Mouse (Mus musculus) neural tube, embryonic 15.5 days (tissue): Measurements from ENCODE around the gene Kiss1. TPM values are rescaled to one million over a fixed set of nuclear protein-coding genes. Genes with fewer than 3 reads are reported as not detected.

Source experiments
- ATAC-seq: fragments of 200-750 bp; cut with Nextera tagmentation; 2 replicates; pipeline ENCODE4 v1.8.0; 2017; ENCODE audit warnings: mild to moderate bottlenecking, moderate TSS enrichment, moderate library complexity; ENCODE audit not compliant: low FRiP score
- H3K27ac ChIP-seq: fragments of 300-500 bp; sonication (generic); replicated peaks from 2 replicates; pipeline ENCODE4 v1.5.1; 2015; ENCODE audit warnings: mild to moderate bottlenecking, inconsistent platforms
- H3K27me3 ChIP-seq: fragments of 300-500 bp; sonication (generic); replicated peaks from 2 replicates; pipeline ENCODE4 v1.6.1; 2015; ENCODE audit warnings: inconsistent platforms
- H3K36me3 ChIP-seq: fragments of 300-500 bp; sonication (generic); 2 replicates; pipeline ENCODE4 v1.6.1; 2015; ENCODE audit warnings: inconsistent platforms
- H3K4me1 ChIP-seq: fragments of 300-500 bp; sonication (generic); 2 replicates; pipeline ENCODE4 v1.6.1; 2015; ENCODE audit warnings: inconsistent platforms
- H3K4me2 ChIP-seq: fragments of 300-500 bp; sonication (generic); 2 replicates; pipeline ENCODE4 v1.6.1; 2015; ENCODE audit warnings: inconsistent platforms, mild to moderate bottlenecking, moderate library complexity
- H3K4me3 ChIP-seq: fragments of 300-500 bp; sonication (generic); replicated peaks from 2 replicates; pipeline ENCODE4 v1.5.1; 2015; ENCODE audit warnings: mild to moderate bottlenecking, inconsistent platforms
- H3K9ac ChIP-seq: fragments of 300-500 bp; sonication (generic); replicated peaks from 2 replicates; pipeline ENCODE4 v1.6.1; 2015; ENCODE audit warnings: mild to moderate bottlenecking, inconsistent platforms
- H3K9me3 ChIP-seq: fragments of 300-500 bp; sonication (generic); replicated peaks from 2 replicates; pipeline ENCODE4 v1.6.1; 2016; ENCODE audit warnings: inconsistent platforms
- WGBS: fragments of 180-500 bp; shearing (Covaris S2); methylation state at CpG from one replicate; pipeline ENCODE4 v1.1.7; 2015; ENCODE audit warnings: mixed read lengths; 5-methylcytosine and 5-hydroxymethylcytosine counted together
- polyA plus RNA-seq: library from polyadenylated mRNA; unstranded; fragments of >200 nt; fragmentation: Nextera tagmentation; extraction: Ambion mirVana; gene quantifications from 2 replicates; pipeline ENCODE4 v1.2.1, GENCODE M21; 2015

Gene Kiss1
- polyA plus RNA-seq, 1 experiment from 2014 or later = not detected

DNA sequence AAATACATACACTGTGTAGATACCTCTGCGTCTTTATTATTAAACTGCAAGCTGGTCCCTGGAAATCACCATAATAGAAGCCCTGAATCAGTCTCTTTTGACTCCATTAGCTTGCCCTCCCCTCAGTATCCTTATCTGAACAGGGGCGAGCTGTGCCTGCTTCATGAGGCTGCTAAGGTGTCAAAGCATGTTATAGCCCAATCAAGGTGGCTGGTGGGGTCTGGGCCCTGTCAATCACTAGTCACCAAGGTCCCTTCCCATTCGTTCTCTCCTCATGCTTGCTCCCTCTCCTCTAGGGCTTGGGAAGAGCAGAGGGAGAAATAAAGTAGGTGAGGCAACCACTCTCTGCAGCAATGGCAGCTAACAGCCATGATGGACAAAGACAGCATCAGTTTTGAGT lies 25.6 kb downstream of the Kiss1 start:
- H3K36me3 ChIP-seq = no peaks in the 10 kb centered on the region
- no peak overlapping the region for H3K4me3 ChIP-seq
- no peak overlapping the region for H3K9ac ChIP-seq
- no peaks in the 10 kb centered on the region for H3K9me3 ChIP-seq
- no peak overlapping the region for H3K27ac ChIP-seq
- WGBS = 67% methylated on average over 3 of the region's 3 CpGs
- no peak for ATAC-seq
- no peak overlapping the region for H3K4me2 ChIP-seq
- 0 out of 2 replicates have a peak, but pooled peaks cover 5% of the 10 kb centered on the region for H3K4me1 ChIP-seq
- H3K27me3 ChIP-seq = no peaks in the 10 kb centered on the region

DNA sequence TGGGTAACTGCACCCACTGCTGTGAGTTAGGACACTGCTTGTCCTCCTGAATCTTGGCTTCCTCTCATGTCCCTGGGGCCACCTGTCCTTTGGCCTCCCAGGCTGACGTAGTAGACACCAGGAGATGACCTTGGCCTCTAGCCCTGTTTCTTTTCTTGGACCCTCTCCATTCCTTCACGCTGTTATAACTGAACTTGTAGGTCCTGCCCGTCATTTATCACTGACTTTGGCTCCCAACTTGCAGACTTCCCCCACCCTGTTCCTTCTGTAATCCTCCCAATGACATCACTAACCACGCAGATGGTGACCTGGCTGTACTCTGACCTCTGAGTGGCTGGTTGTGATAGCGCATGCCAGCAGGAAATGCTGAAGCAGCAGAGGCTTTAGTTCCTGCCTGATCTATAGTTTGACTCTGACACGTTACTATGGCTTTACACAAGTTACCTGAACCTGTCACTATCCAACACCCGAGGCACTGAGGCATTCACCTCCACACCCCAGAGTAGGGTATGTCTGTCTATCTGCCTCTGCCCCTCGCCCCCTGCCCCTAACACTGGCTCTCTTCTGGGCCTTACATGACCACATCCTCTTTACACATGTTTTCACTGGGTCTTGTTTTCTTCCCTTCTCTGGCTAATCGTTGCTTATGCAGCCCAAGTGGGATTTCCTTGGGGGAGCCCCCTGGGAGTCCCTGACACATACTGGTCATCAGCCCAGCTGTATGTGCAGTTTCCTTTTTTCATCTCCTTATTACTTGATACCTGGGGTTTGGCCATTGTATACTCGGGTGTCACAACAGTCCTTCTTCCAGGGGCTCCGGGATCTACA lies 26.2 kb downstream of the Kiss1 start:
- no peak overlapping the region for H3K4me2 ChIP-seq
- WGBS = 82% methylated on average over 11 of the region's 11 CpGs
- ATAC-seq = no peak
- no peak overlapping the region for H3K4me3 ChIP-seq
- H3K27me3 ChIP-seq = no peaks in the 10 kb centered on the region
- H3K36me3 ChIP-seq = no peaks in the 10 kb centered on the region
- no peak overlapping the region for H3K27ac ChIP-seq
- no peak overlapping the region for H3K9ac ChIP-seq
- no peaks in the 10 kb centered on the region for H3K9me3 ChIP-seq
- H3K4me1 ChIP-seq = 0 out of 2 replicates have a peak, but pooled peaks cover 5% of the 10 kb centered on the region

DNA sequence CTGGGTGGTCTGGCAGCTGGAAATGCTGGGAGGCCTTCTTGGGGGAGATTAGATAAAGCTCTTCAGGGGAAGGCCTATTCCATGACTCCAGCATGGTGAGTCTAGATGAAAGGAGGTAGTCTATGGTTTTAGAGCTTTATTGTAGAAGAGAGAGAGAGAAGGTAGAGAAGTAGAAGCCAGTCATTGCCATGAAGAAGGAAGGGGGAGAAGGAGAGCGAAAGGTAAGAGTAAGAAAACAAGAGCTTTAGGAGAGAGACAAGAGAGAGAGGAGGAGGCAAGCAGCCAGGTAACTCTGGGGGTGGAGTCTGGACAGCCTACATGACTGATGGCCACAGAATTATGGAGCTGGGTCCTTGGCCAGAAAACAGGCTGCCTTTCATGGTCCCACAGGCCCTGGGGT lies 28.5 kb downstream of the Kiss1 start, which contains the start of gene Ren1:
Gene Ren1, plus strand, starts transcription at position 301 of the 400 bp plus-strand sequence.
- Histone ChIP-seq H3K4me1 (peaks cover 9% of the 10 kb centered on the region; the same call in 1 of the 2 replicates), H3K4me2 (no peak within 1 kb of the TSS), H3K27ac (no peak within 1 kb of the TSS), H3K9me3 (no peaks in the 10 kb centered on the region), H3K9ac (no peak within 1 kb of the TSS), H3K27me3 (0 out of 2 replicates have a peak, but pooled peaks cover 5% of the 10 kb centered on the region), H3K36me3 (no peaks in the 10 kb centered on the region), H3K4me3 (no peak within 1 kb of the TSS)
- WGBS = 100% methylated on average over 1 of the region's 1 CpGs
- no peak for ATAC-seq

DNA sequence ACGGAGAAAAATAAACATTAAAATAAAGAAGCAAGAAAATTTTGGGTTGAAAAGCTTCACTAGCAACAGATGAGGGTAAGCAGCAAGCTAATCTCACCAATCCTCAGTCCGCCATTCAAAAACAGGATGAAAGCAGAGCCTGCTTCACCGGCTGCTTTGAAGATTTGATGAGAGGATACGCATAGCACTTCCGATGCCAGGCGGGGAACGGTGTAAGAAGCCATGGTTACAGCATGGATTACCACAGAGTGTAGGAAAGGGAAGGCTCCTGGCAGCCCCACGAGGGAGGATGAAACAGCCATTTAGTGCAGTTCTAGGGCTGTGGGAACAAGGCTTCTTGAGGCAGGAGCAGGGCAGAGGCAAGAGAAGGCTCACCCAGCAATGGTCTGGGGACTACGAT lies 30.1 kb downstream of the Kiss1 start:
- H3K36me3 ChIP-seq = no peaks in the 10 kb centered on the region

DNA sequence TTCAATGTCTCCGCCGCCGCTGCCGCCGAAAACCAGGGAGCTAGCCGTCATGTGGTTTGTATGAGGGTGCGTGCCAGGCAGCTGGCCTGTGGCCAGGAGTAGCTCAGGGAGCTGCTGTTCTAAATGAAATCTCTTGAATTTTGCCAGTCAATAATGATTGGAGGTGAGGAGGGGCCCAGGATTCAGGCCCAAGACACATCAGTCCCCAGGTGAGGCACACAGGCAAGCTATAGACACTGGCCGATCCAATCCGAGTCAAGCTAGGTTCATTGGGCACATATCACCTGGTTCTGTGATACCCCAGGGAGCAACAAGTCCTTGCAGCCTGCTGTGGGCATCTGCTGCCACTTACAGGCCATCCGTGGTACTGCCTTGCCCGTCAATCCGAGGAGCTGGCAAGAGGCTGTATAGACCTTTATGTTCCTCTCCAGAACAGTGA lies 31.7 kb downstream of the Kiss1 start:
- Histone ChIP-seq H3K27me3 (peaks cover 11% of the 10 kb centered on the region; the same call in 1 of the 2 replicates), H3K9me3 (no peaks in the 10 kb centered on the region), H3K9ac (no peak overlapping the region), H3K4me1 (peaks cover 9% of the 10 kb centered on the region; the same call in 1 of the 2 replicates), H3K4me2 (0 out of 2 replicates have a peak overlapping the region, but pooled peaks have one; percentile 9), H3K27ac (no peak overlapping the region), H3K4me3 (no peak overlapping the region), H3K36me3 (no peaks in the 10 kb centered on the region)
- 34% methylated on average over 12 of the region's 12 CpGs for WGBS
- peak; percentile 46; the same call in 1 of the 2 replicates for ATAC-seq

More for the DNA sequence above, 30.1 kb downstream of the Kiss1 start:
- no peak overlapping the region for H3K4me3 ChIP-seq
- H3K27me3 ChIP-seq = peaks cover 11% of the 10 kb centered on the region; the same call in 1 of the 2 replicates
- H3K27ac ChIP-seq = no peak overlapping the region
- no peak overlapping the region for H3K4me2 ChIP-seq
- no peaks in the 10 kb centered on the region for H3K9me3 ChIP-seq
- ATAC-seq = no peak
- no peak overlapping the region for H3K9ac ChIP-seq
- 63% methylated on average over 9 of the region's 9 CpGs for WGBS
- peaks cover 9% of the 10 kb centered on the region; the same call in 1 of the 2 replicates for H3K4me1 ChIP-seq

DNA sequence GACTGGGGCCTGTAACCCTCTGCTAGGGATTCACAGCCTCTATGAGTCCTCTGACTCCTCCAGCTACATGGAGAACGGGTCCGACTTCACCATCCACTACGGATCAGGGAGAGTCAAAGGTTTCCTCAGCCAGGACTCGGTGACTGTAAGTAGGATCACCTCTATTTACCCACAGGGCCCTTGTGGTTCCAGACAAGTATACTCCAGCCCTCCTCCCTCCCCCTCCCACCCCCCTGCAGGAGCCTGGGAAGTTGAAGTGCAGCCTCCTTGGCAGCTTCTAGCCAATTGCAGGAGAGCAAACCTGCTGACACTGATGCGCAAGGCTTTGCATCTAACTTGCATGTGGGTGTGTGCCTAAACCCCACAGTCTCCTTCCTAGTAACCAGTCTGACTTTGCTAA lies 33.8 kb downstream of the Kiss1 start:
- Histone ChIP-seq H3K4me3 (no peak overlapping the region), H3K4me1 (peaks cover 6% of the 10 kb centered on the region; the same call in 1 of the 2 replicates), H3K9me3 (no peaks in the 10 kb centered on the region), H3K27me3 (peaks cover 11% of the 10 kb centered on the region; the same call in 1 of the 2 replicates), H3K4me2 (no peak overlapping the region), H3K36me3 (no peaks in the 10 kb centered on the region), H3K9ac (no peak overlapping the region), H3K27ac (no peak overlapping the region)
- WGBS = 59% methylated on average over 5 of the region's 5 CpGs
- ATAC-seq = no peak

DNA sequence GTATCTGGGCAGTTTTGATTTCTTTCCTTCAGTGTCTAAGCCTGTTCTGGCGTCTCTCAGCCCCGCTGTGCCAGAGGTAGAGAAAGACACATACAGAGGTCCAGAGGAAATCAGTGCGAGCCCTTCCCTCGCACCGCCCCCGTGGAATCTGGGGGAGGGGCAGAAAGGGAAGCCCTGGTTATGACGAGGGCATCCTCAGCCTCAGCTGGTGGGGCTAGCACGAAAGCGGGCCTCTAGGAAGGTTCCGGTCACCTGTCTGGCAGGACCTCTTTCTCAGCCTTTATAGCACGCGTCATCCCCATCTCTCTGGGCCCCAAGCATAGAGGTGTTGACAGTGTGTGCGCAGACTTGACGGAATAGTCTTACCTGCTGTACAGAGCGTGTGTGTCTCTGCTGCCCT lies 34.2 kb downstream of the Kiss1 start:
- Histone ChIP-seq H3K9ac (no peak overlapping the region), H3K4me3 (no peak overlapping the region), H3K4me2 (no peak overlapping the region), H3K27me3 (peaks cover 11% of the 10 kb centered on the region; the same call in 1 of the 2 replicates), H3K27ac (no peak overlapping the region), H3K4me1 (peaks cover 4% of the 10 kb centered on the region; the same call in 1 of the 2 replicates), H3K9me3 (no peaks in the 10 kb centered on the region), H3K36me3 (no peaks in the 10 kb centered on the region)
- 65% methylated on average over 15 of the region's 15 CpGs for WGBS
- ATAC-seq = no peak

DNA sequence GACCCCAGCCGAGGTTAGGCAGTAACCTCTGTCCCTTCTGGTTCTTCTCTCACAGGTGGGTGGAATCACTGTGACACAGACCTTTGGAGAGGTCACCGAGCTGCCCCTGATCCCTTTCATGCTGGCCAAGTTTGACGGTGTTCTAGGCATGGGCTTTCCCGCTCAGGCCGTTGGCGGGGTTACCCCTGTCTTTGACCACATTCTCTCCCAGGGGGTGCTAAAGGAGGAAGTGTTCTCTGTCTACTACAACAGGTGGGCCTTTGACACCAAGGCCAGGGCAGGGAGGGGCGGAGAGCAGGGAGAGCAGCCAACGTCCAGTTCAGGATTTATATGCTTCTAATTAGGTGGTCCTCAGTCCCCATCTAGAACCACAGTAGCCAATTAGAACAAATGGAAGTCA lies 34.7 kb downstream of the Kiss1 start:
- peaks cover 11% of the 10 kb centered on the region; the same call in 1 of the 2 replicates for H3K27me3 ChIP-seq
- H3K4me2 ChIP-seq = no peak overlapping the region
- WGBS = 65% methylated on average over 8 of the region's 8 CpGs
- no peaks in the 10 kb centered on the region for H3K9me3 ChIP-seq
- ATAC-seq = no peak
- H3K4me1 ChIP-seq = peaks cover 4% of the 10 kb centered on the region; the same call in 1 of the 2 replicates
- no peak overlapping the region for H3K4me3 ChIP-seq
- H3K36me3 ChIP-seq = no peaks in the 10 kb centered on the region
- H3K27ac ChIP-seq = no peak overlapping the region
- no peak overlapping the region for H3K9ac ChIP-seq

DNA sequence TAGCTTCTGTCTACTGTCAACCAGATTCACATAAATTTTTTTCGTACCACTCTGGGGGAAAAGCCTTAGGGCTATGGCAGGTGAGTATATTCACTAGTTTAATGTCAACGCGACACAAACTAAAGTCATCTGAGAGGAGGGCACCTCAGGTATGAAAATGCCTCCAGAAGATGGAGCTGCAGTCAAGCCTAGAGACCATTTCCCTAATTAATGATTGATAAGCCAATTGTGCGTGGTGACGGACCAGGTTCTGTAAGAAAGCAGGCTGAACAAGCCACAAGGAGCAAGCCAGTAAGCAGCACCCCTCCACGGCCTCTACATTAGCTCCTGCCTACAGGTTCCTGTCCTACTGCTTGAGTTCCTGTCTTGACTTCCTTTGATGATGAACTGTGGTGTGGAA lies 39.3 kb downstream of the Kiss1 start:
- no peaks in the 10 kb centered on the region for H3K36me3 ChIP-seq
- no peak overlapping the region for H3K27ac ChIP-seq
- 94% methylated on average over 6 of the region's 6 CpGs for WGBS
- no peak overlapping the region for H3K9ac ChIP-seq
- H3K9me3 ChIP-seq = no peaks in the 10 kb centered on the region
- H3K27me3 ChIP-seq = peaks cover 15% of the 10 kb centered on the region
- ATAC-seq = no peak
- H3K4me2 ChIP-seq = no peak overlapping the region
- no peak overlapping the region for H3K4me3 ChIP-seq
- H3K4me1 ChIP-seq = peaks cover 18% of the 10 kb centered on the region

DNA sequence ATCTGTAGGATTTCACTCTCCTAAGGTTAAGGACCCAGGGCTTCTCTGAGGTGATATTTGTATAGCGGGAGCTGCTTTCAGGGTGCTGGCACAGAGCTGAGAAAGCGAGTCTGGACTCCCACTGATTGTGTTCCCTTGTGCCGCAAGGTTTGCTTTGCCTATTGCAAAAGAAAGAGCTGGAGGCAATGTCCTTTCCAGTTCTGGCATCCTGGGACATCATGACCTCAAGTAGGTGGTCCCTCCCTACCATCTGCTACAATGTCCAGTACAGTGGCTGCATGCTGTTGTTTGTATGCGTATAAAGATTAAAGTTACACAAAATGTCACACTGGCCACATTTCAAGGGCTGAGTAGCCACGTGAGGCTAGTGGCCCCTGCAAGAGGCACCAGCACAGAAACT lies 40.4 kb downstream of the Kiss1 start:
- H3K4me3 ChIP-seq = no peak overlapping the region
- WGBS = 93% methylated on average over 5 of the region's 5 CpGs
- H3K4me2 ChIP-seq = no peak overlapping the region
- no peak for ATAC-seq
- peaks cover 20% of the 10 kb centered on the region for H3K4me1 ChIP-seq
- no peak overlapping the region for H3K27ac ChIP-seq
- no peaks in the 10 kb centered on the region for H3K9me3 ChIP-seq
- peaks cover 15% of the 10 kb centered on the region for H3K27me3 ChIP-seq
- no peaks in the 10 kb centered on the region for H3K36me3 ChIP-seq
- no peak overlapping the region for H3K9ac ChIP-seq

DNA sequence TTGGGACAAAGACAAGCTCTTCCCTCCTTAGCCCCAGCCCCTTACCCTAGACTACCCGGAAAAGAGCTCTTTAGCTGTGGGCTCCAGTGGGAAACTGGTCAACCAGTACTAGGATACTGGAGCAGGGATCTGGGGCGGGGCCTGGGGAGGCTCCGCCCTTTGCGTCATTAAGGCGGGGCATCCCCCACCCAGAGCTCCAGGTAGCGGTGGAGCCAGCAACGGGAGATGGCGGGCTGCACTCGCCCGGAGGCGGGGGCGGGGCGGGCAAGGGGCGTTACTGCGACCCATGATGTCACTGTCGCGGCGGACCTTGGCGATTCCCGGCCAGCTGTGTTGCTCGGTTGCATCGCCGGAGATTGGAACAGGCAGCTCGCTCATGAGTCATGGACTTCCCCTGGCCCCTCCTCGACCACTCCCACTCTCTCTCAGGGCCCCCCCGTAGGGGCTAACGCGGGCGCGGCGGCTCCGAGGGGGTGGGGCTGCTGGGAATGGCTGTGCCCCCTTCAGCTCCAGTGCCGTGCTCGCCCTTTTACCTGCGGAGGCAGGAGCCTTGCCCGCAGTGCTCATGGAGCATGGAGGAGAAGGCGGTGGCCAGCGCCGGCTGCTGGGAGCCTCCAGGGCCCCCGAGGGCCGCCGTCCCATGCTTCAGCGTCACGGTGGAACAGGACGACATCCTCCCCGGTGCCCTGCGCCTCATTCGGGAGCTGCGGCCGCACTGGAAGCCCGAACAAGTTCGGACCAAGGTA lies 41.8 kb downstream of the Kiss1 start, which contains the start of gene Etnk2:
Gene Etnk2, plus strand, starts transcription at position 297 of the 746 bp plus-strand sequence.
- Histone ChIP-seq H3K27me3 (peaks cover 15% of the 10 kb centered on the region), H3K4me1 (peaks cover 32% of the 10 kb centered on the region), H3K9me3 (no peaks in the 10 kb centered on the region), H3K36me3 (no peaks in the 10 kb centered on the region), H3K27ac (peak within 1 kb of the TSS; percentile 69), H3K4me2 (peak within 1 kb of the TSS; percentile 88), H3K9ac (peak within 1 kb of the TSS; percentile 71), H3K4me3 (peak within 1 kb of the TSS; percentile 69)
- peak; percentile 86 for ATAC-seq
- WGBS = under 1% methylated on average over 52 of the region's 52 CpGs
